In genomic region chr11:96604306-96604705, GRCm38 (mm10) we compare ENCODE assay signal across 17 mouse cellular contexts.
DNase-seq lines count a peak whose midpoint lies in the region; ATAC-seq lines count a peak whose summit lies in the region.
"Had no signal": no experiment of that assay in that cellular context is flagged by ENCODE, and none has a peak within 500 bp of the region (broad histone marks: within the 10 kb centered on the region; RNA-seq: fewer than 3 reads in every experiment).

No protein-coding gene starts in this region.

- H3K36me3 ChIP-seq in heart, embryonic 11.5 days (ENCODE audit: control insufficient read depth, insufficient read depth, low read length) = no peaks in the 10 kb centered on the region
- no peaks in the 10 kb centered on the region for H3K36me3 ChIP-seq in intestine, embryonic 14.5 days (ENCODE audit: control insufficient read depth, insufficient read depth, low read length)
- H3K36me3 ChIP-seq: hindbrain, embryonic 10.5 days; midbrain, embryonic 15.5 days had no signal

- no peaks in the 10 kb centered on the region for H3K9me3 ChIP-seq in heart, embryonic 11.5 days (replicated peaks; ENCODE audit: control insufficient read depth, low read length)
- H3K9me3 ChIP-seq in intestine, embryonic 14.5 days (ENCODE audit: control insufficient read depth, low read length) = no peaks in the 10 kb centered on the region
- H3K9me3 ChIP-seq: hindbrain, embryonic 10.5 days; midbrain, embryonic 15.5 days had no signal

- H3K4me1 ChIP-seq in heart, embryonic 11.5 days (ENCODE audit: control insufficient read depth, insufficient read depth, low read length) = peaks cover 15% of the 10 kb centered on the region
- H3K4me1 ChIP-seq in intestine, embryonic 14.5 days (replicated peaks; ENCODE audit: control insufficient read depth, insufficient read depth, low read length) = peaks cover 24% of the 10 kb centered on the region
- H3K4me1 ChIP-seq: midbrain, embryonic 15.5 days had no signal

- 30% methylated on average over 6 of the region's 6 CpGs for WGBS in heart, embryonic 11.5 days (ENCODE audit: insufficient replicate concordance)
- WGBS in intestine, embryonic 14.5 days = 31% methylated on average over 6 of the region's 6 CpGs

- H3K27me3 ChIP-seq in heart, embryonic 11.5 days (ENCODE audit: control insufficient read depth, insufficient read depth, low read length) = peaks cover 8% of the 10 kb centered on the region
- H3K27me3 ChIP-seq in intestine, embryonic 14.5 days (replicated peaks; ENCODE audit: control insufficient read depth, insufficient read depth, low read length) = no peaks in the 10 kb centered on the region
- H3K27me3 ChIP-seq: midbrain, embryonic 15.5 days had no signal

- no peak overlapping the region; the same call in 1 of the 2 replicates for H3K4me2 ChIP-seq in heart, embryonic 11.5 days
- H3K4me2 ChIP-seq in intestine, embryonic 14.5 days (ENCODE audit: low read length) = no peak overlapping the region
- H3K4me2 ChIP-seq: midbrain, embryonic 15.5 days had no signal

- no peak for DNase-seq in heart, adult 8-10 months (ENCODE audit: low spot score)
- peak; percentile 14 for DNase-seq in kidney, postnatal 10 days
- DNase-seq in kidney, postnatal 4 days = no peak
- DNase-seq in 416B (ENCODE audit: low read depth) = peak; percentile 11
- no peak for DNase-seq in intestine, embryonic 14.5 days (ENCODE audit: low spot score)
- DNase-seq in urinary bladder, postnatal 36 days (ENCODE audit: low spot score in 2 of 2) = no peak
- no peak for DNase-seq in urinary bladder, adult 18-20 months (ENCODE audit: low spot score in 2 of 2)
- DNase-seq: cerebellum, postnatal 14 days; forebrain, postnatal 0 days; left cerebral cortex, postnatal 4 days; right cerebral cortex, postnatal 25 days; thymus, adult 2 months had no signal

- H3K27ac ChIP-seq in heart, embryonic 11.5 days (ENCODE audit: low read depth, low read length) = peak overlapping the region; percentile 22; the same call in 1 of the 2 replicates
- peak overlapping the region; percentile 79 for H3K27ac ChIP-seq in intestine, embryonic 14.5 days (ENCODE audit: low read depth)
- H3K27ac ChIP-seq: hindbrain, embryonic 10.5 days; liver, embryonic 14.5 days; midbrain, embryonic 15.5 days had no signal

- no peak overlapping the region for H3K9ac ChIP-seq in heart, embryonic 11.5 days (ENCODE audit: low read depth, low read length)
- H3K9ac ChIP-seq in intestine, embryonic 14.5 days (ENCODE audit: low read length) = no peak overlapping the region
- H3K9ac ChIP-seq: forebrain, postnatal 0 days; liver, embryonic 14.5 days; midbrain, embryonic 15.5 days had no signal

- no peak overlapping the region for H3K4me3 ChIP-seq in heart, embryonic 11.5 days (ENCODE audit: low read depth, low read length)
- no peak overlapping the region for H3K4me3 ChIP-seq in intestine, embryonic 14.5 days (ENCODE audit: low read depth, low read length)
- H3K4me3 ChIP-seq: hindbrain, embryonic 10.5 days; midbrain, embryonic 15.5 days had no signal

- ATAC-seq in heart, embryonic 11.5 days (replicated peaks; ENCODE audit: insufficient number of reproducible peaks, low FRiP score, low TSS enrichment) = no peak
- no peak for ATAC-seq in intestine, embryonic 14.5 days (replicated peaks; ENCODE audit: low FRiP score, low TSS enrichment, low read depth)
- ATAC-seq: forebrain, postnatal 0 days; inflammation-experienced regulatory T-cells, adult 6 months; midbrain, embryonic 15.5 days had no signal

Comparison
In these comparisons a context has a peak if more than half of its experiments do, and no peak if none do; other contexts are left out.
1. DNase-seq: peak in kidney, postnatal 10 days (single experiment) and 416B (single experiment); none in heart, adult 8-10 months (single experiment), kidney, postnatal 4 days (0 of 2), intestine, embryonic 14.5 days (single experiment), urinary bladder, postnatal 36 days (0 of 2) and urinary bladder, adult 18-20 months (0 of 2).